Mouse (Mus musculus) brown adipose tissue, adult 24 weeks (tissue): ENCODE data around the gene Dnal1. TPM values are rescaled to one million over a fixed set of nuclear protein-coding genes. Genes with fewer than 3 reads are reported as not detected.
A peak's percentile ranks its signal among the peaks of the same experiment; 100 is the strongest.

Experiments used
- H3K27ac ChIP-seq: fragments of 200-500 bp; replicated peaks from 2 replicates; pipeline ENCODE4 v1.5.1; 2012; ENCODE audit warnings: low read depth, mild to moderate bottlenecking, low read length
- H3K4me1 ChIP-seq: fragments of 200-500 bp; 2 replicates; pipeline ENCODE4 v1.6.1; 2012; ENCODE audit warnings: low read length, mixed read lengths; ENCODE audit not compliant: control insufficient read depth, insufficient read depth, insufficient read length
- H3K4me3 ChIP-seq: fragments of 200-500 bp; 2 replicates; pipeline ENCODE4 v1.5.1; 2012; ENCODE audit warnings: low read depth, mild to moderate bottlenecking, low read length, moderate library complexity; ENCODE audit not compliant: insufficient read depth
- polyA plus RNA-seq: library from polyadenylated mRNA; stranded (reverse); fragments of >200 nt; gene quantifications from 2 replicates; pipeline ENCODE4 v1.2.4, GENCODE M21; 2012; ENCODE audit not compliant: missing spikeins, insufficient read depth, insufficient read length

Gene Dnal1
- polyA plus RNA-seq, 1 experiment, result 3.5 TPM

DNA sequence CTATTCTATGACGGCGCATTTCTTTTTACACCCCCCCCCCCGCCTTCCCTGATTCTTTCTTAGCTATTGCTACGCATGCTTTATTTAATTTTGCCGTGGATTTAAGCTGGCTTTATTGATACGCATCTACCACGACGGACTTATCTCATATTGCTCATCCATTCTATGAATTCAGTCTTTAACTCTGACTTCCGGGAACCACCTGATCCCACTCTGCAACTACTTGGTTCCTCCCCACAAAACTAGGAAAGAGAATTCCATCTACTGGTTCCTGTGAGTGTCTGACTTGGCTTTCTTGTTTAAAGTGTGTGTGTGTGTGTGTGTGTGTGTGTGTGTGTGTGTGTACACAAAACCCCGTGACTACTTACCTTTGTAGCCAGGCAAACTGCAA is 34.5 kb downstream of the Dnal1 start:
- Histone ChIP-seq H3K4me3 (peak overlapping the region; percentile 68), H3K27ac (no peak overlapping the region), H3K4me1 (no peaks in the 10 kb centered on the region)

DNA sequence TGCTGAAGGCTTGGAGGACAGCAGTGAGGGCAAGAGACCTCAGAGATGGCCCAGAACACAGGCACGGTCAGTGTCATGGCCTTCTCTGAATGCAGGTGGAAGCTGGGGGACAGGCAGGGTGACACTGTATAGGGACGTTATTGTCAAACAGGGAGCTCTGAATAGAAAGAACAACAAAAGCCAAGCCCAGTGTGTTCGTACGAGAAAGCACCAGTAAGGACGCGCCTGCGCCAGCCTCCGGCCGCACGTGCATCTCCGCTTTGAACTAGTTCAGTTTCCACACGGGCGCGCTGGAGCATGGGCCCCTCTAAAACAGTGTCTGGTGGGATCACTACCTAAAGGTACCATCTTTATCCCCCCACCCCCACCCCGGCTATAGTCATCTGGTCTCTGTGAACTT is 35.8 kb downstream of the Dnal1 start:
- no peak overlapping the region for H3K4me3 ChIP-seq
- no peaks in the 10 kb centered on the region; the same call in 1 of the 2 replicates for H3K4me1 ChIP-seq
- H3K27ac ChIP-seq, result no peak overlapping the region

DNA sequence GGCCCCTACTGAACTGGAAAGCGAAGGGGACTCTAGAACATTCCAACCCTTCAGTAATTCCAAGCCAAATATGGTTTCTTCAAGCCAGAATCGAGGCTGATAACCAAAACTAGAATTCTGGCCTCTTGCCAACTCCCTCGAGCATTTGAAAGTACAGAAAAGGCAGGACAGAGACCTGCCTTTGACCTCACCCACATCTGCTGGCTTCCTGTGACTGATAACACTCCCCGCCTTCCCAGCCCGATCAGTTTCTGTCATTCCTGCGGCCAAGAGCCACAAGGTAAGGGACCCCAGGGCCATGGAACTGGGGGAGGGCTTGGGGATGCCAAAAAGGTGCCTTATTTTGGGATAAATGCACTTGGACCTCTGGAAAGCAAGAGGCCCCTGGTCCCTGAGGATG is 36.8 kb downstream of the Dnal1 start:
- no peaks in the 10 kb centered on the region; the same call in 1 of the 2 replicates for H3K4me1 ChIP-seq
- H3K4me3 ChIP-seq, result no peak overlapping the region
- no peak overlapping the region for H3K27ac ChIP-seq

DNA sequence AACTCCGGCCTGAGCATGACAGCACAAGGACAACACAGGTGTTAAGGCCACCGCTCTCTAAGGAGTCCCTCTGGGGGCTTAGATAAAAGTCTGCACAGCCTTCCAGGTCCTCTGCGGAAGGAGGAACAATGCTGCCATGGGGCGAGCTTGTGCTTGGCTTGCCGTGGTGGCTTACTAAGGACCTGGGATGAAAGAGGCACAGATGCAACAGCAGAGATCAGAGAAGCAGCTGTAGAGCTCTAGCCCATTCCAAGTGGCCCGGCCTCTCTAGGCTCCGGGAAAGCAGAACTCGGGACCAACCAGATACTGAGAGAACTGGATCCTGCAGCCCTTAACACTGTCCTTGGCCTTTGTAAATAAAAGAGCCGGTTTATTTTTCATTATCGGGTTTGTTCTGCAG is 37.7 kb downstream of the Dnal1 start:
- Histone ChIP-seq H3K27ac (no peak overlapping the region), H3K4me3 (no peak overlapping the region), H3K4me1 (peaks cover 3% of the 10 kb centered on the region; the same call in 1 of the 2 replicates)

DNA sequence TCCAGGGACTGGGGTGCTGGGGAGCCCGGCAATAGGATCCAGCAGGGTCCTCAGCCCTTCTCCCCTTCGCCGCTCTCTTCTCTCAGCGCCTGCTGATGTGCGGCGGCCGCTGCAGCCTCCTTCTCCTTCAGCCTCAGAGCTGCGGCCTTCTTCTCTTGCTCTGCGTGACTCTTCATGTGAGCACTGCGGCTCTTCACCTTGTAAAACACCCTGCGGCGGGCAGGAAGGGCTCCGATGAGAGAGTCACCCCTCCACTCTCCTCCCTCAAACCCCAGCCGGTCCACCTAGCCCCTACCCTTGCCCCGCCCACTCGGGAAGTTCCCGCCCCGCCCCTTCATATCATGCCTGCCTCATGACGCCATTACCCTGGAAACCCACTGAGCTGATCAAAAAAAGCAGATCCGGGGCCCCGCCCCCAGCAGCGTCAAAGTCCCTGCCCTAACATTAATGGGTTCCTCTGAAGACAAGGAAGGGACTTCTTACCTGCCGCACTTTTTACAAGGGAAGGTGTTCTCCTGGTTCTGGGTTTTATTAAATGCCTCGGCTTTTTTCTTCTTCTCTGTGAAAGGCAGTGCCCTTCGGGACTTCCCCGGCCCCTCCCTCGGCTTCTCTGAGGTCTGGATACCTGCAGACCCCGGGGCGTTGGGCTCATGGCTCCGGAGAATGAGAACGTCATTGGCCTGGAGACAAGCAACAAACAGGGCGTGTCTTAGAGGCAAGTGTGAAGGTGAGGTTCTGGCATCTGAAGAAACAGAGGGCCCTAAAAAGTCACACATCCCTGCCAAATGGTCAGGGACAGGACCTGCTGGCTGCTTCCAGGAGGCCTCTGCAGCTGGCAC is 38.4 kb downstream of the Dnal1 start:
- H3K4me3 ChIP-seq, result no peak overlapping the region
- H3K4me1 ChIP-seq, result peaks cover 3% of the 10 kb centered on the region; the same call in 1 of the 2 replicates
- no peak overlapping the region for H3K27ac ChIP-seq

DNA sequence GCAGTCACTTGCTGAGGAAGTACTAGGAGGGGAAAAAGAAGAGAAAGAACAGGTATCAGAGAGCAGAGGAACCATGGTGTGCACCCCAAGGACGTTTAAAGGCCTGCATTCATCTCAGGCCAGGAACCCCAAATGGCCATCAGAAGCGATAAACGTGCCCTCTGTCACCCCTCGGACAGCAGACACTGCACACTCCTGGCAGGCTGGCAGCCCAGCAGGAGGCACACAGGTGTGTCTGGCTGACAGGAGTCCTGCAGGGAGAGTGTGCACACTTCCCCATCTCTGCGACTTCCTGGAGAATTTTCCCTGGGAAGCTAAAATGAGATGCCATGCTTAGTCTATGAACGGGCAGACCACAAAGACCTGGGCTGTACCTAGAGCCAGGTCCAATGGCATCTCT is 39.2 kb downstream of the Dnal1 start:
- Histone ChIP-seq H3K27ac (no peak overlapping the region), H3K4me1 (peaks cover 3% of the 10 kb centered on the region; the same call in 1 of the 2 replicates), H3K4me3 (no peak overlapping the region)

DNA sequence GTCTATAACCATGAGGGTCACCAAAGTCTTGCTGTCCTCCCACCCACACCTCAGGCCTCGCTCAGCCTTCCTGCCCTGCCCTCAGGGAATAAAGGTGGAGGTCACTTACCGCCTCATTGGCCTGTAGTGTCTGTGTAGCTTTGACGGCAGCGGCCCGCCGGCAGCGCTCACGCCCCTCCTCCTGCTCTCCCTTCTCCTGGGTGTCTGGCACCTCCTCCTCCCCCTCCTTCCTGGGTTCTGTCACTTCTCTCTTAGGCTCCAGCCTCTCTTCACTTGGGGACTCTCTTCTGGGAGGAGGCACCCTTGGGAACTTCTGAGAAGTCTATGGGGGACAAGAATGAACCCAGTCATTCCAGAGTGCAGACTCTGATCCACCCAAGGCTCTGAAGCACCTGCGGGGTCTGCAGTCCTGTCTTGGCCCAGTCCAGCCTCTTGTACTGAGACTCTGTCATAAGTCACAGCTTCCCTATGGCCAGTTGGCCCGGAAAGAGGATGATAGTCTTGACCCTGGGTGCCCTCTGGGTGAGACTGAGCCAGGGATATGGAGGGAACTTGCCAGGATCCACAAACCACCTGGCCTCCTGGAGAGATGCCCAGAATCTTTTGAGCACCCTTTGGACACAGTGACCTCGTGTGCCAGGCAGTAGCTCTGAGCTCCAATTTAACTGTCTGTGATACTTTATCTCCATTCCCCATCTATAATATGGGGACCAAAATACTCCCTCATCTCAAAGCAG is 40.8 kb downstream of the Dnal1 start:
- Histone ChIP-seq H3K4me3 (no peak overlapping the region), H3K4me1 (peaks cover 3% of the 10 kb centered on the region; the same call in 1 of the 2 replicates), H3K27ac (peak overlapping the region; percentile 55)

DNA sequence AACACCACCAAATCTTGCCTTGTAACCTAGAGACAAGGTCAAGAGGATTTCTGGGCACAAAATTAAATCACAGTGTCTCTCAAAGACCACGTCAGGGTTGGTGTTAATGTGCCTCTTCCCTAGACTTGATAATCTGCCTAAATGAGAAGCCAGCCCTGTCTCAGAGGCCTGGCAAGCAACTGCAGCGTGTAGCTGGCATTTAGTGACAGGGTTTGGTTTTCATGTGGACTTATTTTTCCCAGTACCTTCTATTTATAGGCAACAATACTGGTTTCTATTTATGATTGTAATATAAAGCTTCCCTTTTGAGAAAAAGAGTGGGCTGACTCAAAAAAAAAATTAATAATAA is 41.3 kb downstream of the Dnal1 start:
- H3K4me3 ChIP-seq, result no peak overlapping the region
- peaks cover 3% of the 10 kb centered on the region; the same call in 1 of the 2 replicates for H3K4me1 ChIP-seq
- H3K27ac ChIP-seq, result peak overlapping the region; percentile 55

DNA sequence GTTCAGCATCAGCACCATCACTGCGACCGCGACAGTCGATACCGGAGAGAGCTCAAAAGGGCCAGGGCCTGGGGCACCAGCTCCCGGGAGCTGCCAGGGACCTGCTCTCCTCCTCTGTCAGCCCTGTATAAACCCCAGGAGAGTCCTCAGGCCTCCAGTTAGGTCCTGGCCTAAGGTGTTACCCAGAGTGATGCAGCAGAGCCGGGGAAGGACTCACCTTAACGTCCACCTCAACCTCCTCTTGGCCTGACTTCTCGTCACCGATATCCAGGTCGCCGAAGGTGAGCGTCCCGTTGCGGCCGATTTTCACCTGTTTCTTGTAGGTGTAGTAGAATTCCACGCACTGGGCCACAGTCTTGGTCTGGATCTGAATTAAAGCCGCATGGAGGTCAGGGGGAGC is 42.0 kb downstream of the Dnal1 start:
- Histone ChIP-seq H3K4me1 (peaks cover 3% of the 10 kb centered on the region; the same call in 1 of the 2 replicates), H3K27ac (no peak overlapping the region), H3K4me3 (no peak overlapping the region)

DNA sequence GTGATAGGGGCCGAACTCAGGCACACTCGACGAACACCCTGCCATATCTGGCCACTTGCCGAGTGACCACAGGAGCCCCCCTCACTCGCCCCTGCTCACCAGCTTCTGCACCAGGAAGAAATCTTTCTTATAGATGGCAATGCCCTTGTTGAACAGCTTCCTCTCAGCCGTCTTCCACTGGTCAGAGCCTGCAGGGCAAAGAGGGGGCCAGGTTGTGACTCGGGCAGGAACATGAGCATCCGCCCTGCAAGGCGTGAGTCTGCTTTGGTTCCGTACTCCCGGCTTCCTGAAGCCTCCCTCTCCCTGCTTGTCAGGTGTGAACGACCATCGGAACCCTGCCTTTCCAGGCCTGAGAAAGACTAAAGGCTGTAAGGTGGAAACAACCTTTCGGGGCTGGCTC is 44.0 kb downstream of the Dnal1 start:
- Histone ChIP-seq H3K27ac (no peak overlapping the region), H3K4me1 (peaks cover 3% of the 10 kb centered on the region; the same call in 1 of the 2 replicates), H3K4me3 (no peak overlapping the region)

DNA sequence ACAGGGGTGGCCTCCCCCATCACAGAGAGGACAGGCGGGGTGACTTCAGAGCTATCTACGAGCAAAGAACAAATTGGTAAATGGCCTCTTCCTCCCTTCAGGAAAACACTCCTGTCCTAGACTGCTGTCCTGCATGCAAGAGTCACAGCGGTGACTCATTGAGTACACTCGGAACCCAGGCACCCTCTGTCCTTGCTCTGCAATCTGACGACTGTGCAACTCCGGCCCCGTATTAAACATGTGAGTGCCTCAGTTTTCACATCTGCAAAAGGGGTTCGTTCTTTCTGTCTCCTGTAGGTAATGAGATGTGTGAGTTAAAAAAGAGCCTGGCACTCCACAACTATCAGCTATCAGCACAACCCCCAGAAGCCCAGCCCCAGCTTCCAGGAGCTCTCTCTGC is 46.3 kb downstream of the Dnal1 start:
- H3K27ac ChIP-seq, result no peak overlapping the region
- H3K4me1 ChIP-seq, result peaks cover 6% of the 10 kb centered on the region
- H3K4me3 ChIP-seq, result no peak overlapping the region

DNA sequence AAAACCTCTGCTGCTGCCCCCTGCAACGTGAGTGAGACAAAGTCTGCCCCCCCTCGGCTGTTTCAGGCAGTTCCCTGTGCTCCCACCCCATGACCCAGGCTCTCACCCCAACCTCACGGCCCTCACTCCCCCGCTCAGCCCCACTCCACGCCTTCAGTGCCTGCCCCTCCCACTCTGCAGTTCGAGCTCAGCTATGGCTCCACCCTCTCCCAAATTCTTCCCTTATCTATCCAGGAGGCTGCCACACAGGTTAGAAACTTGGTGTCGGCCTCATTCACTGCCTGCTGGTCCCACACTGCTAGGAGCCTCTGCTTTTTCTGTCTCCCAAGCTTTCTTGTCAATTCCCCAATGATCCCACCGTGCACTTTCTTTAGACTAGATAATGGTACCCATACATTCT is 47.0 kb downstream of the Dnal1 start:
- H3K4me3 ChIP-seq, result no peak overlapping the region
- H3K27ac ChIP-seq, result no peak overlapping the region
- peaks cover 6% of the 10 kb centered on the region for H3K4me1 ChIP-seq

DNA sequence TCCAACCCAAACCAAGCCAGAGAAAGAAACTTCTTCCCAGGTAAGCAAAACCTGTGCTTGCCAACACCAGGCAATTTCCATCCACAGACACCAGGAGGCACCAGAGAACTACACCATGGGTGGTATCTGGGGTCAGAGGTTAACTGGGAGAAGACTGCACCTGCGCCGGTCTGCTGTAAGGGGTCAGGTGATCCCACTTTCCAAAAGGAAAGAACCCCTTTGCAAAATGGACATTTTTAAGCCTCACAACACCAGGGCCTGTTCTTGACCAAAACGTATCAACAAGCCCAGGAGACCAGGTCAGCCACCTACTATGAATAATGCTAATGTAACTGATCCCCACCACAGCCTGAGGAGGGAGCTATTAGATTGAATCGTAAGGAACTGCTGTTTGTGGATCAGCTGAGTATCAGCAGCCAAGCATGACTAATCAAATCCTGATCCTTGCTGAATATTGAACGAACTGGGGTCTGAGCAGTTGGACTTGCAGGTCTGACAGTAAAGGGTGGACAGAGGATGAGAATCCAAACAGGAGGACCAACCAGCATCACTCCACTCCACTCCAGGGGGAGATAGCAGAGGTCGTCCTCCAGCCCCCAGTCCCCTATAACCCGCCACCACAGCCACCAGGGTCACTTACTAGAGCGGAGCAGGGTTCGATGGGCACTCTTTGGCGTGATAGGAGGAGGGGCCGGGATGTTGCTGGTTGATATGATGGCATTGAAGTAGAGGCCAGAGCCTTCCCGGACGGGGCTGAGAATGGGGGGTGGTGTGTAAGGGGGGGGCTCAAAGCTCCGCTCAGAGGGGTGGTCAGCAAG is 47.7 kb downstream of the Dnal1 start:
- Histone ChIP-seq H3K4me3 (no peak overlapping the region), H3K27ac (no peak overlapping the region), H3K4me1 (peaks cover 9% of the 10 kb centered on the region; the same call in 1 of the 2 replicates)

DNA sequence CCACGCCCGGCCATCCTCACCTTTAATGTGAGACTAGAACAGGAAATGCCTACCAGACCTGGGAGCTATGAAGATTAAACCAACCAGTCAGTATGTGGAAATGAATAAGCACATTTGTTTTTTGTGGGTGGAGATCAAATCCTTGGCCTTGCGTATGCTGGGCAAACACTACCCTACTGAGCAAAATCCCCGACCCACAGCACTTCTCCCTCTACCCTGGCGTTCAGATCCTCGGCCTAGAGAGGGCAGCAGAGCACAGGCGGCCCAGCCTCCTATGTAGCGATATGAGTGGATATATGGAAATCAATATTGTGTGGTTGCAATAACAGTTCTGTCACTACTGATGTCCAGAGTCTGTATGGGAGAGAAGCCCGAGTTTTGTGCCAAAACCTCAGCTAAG is 49.0 kb downstream of the Dnal1 start:
- peaks cover 16% of the 10 kb centered on the region; the same call in 1 of the 2 replicates for H3K4me1 ChIP-seq
- no peak overlapping the region for H3K4me3 ChIP-seq
- no peak overlapping the region for H3K27ac ChIP-seq

DNA sequence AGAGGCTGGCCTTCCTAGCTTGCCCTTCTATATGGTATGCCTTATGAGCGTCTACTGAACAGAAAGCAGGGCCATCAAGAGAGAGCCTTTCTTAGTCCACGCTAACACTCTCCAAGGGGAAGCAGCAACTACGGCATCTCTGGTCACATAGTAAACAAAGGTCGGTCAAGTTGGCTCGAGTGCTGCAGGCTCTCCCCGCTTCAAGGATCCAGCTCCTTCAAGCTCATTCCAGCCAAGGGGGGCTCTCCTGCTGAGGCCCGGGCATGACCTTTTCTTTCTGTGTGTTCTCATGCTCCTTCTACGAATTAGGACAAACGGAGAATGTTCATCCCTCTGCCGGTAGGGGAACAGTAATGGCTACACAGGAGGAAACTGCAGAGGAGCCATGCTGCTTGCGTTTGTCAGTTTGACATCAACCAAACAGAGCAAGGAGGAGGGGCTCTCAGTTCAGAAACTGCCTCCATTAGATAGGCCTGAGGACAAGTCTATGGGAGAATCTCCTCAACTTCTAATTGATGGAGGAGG is 49.5 kb downstream of the Dnal1 start:
- Histone ChIP-seq H3K27ac (no peak overlapping the region), H3K4me1 (peaks cover 20% of the 10 kb centered on the region), H3K4me3 (no peak overlapping the region)
